Mouse (Mus musculus): ENCODE results near the gene Gm17402.
A peak's percentile ranks its signal among the peaks of the same experiment; 100 is the strongest.

The Gm17402 gene

GRCm38 (mm10) chr3:67375063-67375462 lies at the start of gene Gm17402:
Gene Gm17402 (minus strand): TSS chr3:67375163.
- no peak for DNase-seq

DNA sequence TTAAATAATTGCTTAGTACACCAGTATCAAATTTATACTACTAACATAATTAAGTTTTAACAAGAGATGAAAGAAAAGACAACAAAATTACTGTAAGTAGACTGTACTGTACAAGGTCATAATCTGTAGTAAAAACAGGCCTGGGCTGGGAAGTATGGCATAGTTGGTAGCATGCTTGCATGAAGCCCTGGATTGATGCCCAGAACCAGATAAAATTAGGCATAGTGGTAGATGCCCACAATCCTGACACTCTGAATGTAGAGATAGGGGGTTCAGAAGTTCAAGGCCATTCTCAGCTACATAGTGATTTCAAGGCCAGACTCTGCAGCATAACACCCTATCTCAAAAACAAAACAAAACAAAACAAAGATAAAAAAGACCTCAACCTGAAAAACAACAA lies 3.3 kb upstream of the Gm17402 start:
- no peak for DNase-seq

- peak in 1 of 2 experiments; percentile 5 for DNase-seq
These were observed 594 bp downstream of the Gm17402 start for GRCm38 (mm10) chr3:67374360-67374778.

DNA sequence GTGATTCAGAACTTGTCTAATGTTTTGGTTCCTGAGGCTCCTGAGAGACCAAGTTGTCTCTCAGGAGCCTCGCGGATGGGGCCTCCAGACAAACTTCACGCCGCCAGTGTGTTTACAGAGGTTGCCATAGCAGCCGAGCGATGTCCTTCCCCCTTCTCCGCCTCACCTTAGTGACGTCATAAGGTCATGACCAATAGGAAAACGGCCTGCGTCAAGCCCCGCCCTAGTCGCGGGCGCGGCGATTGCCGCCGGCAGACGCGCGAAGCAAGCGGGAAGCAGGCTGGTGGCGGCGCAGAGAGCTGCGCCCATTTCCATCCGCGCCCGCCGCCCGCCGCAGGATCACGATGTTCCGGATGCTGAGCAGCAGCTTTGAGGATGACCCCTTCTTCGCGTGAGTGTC lies 1.1 kb downstream of the Gm17402 start, which contains the start of gene Mlf1:
TSS of gene Mlf1 (plus strand) at position 226 of the 400 bp plus-strand sequence.
- DNase-seq: peak; percentile 85 to 86

DNA sequence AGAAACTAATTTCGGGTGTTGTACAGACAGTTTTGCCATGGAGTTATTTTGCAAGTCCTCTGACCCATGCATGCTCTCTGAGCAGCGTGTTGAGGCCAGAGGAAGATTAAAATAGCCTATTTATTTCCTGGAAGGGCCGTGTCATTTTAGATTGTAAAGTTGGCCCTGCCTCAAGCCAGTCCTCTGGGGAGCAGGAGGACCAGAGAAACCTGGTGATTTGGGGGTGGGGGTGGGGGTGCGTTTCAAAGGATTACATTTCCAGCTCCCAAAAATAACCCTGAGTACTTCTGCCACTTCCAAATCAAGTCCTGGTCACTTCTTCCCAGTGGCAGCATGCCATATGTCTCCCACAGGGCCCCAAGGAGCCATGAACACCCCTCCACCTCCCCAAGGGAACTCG lies 2.2 kb downstream of the Gm17402 start:
- no peak for DNase-seq

DNA sequence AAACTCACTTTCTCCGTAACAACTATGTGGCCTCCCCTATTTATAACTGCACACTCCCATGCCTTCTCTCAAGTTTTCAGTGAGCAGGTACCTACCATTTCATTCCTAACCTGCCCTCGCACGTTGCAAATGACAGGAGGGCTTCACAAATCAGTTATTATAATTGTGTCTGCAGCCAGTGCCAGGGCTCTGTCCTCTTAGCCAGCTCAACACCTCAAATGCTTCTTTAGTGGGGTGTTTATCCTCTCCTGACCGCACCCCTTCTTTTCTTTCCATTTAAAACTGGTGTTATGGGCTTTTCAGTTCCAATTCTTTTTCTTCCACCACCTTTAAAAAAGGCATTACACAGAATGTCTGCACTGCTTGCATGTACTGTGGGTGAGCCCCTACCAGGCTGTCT lies 2.8 kb downstream of the Gm17402 start:
- DNase-seq: no peak

GRCm38 (mm10) chr3:67369407-67370079 lies 5.4 kb downstream of the Gm17402 start:
- DNase-seq: peak in 1 of 2 experiments; percentile 11

DNA sequence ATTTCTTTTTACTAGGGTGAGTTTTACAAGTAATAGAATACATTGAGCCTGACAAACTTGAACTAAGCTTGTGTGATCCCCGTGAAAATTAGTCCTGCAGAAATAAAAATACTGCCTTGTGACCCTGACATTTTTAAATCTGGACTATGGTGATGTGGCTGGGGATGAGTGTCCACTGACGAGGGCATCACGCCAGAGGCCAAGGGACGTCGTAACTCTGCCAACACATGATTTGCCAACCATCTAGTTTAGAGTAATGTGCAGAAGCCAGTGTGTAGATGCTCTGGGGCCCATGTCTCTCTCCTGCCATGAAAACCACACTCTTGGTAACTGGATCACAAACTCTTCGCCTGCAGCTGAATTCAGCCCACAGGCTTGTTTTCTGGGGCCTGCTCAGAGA lies 7.5 kb downstream of the Gm17402 start:
- DNase-seq: no peak

- no peak for DNase-seq
These were observed 8.7 kb downstream of the Gm17402 start for GRCm38 (mm10) chr3:67366087-67366892.

DNA sequence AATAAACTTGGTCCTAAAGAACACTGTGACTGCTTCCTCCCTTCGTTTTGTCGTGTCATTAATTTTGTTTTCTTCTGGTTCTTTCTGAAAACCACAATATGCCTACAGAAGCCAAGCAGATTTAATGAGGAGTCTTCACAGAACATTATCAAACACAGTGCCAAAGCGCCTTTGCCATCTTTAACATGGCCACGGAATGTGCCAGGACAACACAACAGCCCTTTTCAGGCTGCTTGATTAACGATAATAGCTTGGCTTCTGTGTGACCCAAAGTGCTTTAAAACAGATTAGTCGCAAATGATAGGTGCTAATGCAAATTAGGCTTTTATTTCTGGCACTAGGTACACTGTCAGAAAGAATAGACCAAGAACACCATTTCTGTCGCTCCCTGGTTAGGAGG lies 16.6 kb downstream of the Gm17402 start:
- DNase-seq: no peak

DNA sequence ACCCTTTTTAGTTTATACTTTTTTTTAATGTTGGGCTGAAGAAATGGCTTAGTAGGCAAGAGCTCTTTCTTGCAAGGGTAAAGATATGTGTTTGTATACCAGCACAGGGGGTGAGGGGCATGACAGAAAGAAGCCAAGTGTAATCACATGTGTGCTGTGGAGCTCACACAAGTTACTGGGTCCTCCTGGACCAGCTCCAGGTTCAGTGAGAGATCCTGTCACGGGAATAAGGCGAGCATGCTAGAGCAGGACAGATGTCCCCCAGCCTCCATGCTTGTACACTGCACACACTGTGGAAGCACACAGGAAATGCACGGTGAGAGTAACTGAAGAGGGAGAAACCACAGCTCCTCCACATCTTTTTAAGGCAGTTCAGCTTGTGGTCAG lies 22.2 kb downstream of the Gm17402 start:
- no peak for DNase-seq

GRCm38 (mm10) chr3:67352128-67352762 lies 22.7 kb downstream of the Gm17402 start:
- peak; percentile 62 for DNase-seq

GRCm38 (mm10) chr3:67351406-67352127 lies 23.4 kb downstream of the Gm17402 start:
- no peak for DNase-seq

DNA sequence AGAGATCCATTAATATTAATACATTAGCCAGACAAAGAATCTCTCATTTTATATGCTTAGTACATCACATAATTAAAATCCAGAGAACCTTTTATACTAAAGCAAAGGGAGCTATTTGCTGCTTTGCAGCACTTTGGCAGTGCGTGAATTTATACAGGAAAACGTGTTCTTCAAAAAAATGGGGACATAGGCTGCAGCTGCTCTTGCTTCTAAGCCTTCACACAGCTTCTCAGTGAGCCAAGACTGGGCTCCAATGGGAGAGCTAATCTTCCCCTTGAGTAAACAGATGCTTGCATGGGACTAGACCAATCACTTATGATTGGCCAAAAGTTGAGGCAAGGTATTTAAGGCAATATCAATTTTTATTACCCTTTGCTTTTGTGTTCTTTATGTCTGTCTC lies 28.3 kb downstream of the Gm17402 start:
- no peak for DNase-seq

DNA sequence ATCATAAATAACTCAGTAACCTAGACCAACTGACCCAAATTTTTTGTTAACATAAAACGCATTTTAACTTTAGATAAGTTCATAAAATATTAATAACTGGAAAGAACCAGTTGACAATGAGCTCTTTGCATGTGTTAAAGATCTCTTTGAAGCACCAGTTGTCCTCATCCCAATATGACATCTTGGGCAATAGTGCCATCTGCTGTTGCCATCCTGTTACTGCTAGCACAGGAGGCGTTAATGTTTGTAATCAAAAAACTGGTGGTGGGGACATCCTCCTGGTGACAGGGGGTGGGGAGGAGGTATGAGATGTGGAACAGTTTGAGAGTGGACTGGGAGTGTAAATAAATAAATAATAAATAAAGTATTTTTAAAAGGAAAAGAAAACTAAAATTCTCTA lies 30.4 kb downstream of the Gm17402 start:
- peak; percentile 61 to 62 for DNase-seq

GRCm38 (mm10) chr3:67343004-67343662 lies 31.8 kb downstream of the Gm17402 start:
- no peak for DNase-seq

DNA sequence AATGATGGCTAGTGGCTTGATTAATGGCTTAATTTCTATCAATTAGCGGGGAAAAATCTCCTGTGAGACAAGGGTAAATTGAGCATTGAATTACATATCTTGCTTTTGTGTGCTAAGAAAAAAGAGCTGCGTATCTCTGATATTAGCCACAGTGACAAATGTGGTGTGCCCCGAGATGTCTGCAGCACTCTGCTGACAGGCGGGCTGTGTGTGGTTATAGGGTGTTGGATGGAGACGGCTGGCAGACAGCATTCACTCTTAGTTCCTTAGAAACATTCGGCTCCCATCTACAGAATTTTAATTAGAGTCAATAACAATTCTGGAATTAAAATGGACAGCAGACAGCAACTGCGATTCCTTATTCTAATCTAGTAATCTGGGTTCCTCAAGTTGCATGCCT lies 34.0 kb downstream of the Gm17402 start:
- DNase-seq: no peak

GRCm38 (mm10) chr3:67339558-67339957 lies 35.4 kb downstream of the Gm17402 start:
- DNase-seq: no peak

DNA sequence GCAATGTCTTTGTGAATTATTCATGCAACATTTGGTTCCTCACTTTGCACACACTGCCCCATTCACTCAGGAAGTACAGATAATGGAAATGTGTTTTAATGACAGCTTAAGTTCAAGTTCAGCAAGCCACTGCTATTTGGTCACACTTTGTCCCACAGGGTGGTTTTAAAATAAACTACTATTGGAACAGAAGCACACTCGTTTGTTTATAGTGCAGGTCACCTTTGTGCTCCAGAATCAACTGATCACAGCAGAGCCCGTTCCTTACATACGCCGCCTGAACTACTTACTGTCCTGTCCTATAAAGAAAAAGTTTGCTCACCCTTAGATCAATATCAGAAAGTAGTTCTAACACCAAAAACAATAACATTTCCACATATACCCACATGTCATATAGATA lies 52.5 kb downstream of the Gm17402 start:
- no peak for DNase-seq
